Mouse (Mus musculus) kidney, adult 2 months (tissue): ENCODE measurements at regions not wholly inside any gene's neighbourhood (a gene's known extent, or its start where the extent isn't known, plus 50 kb on each side); places are given as distances from the start of the nearest gene placed in this dataset.
"Not testable (repeated sequence)": the region's sequence is repeated elsewhere in the genome, so short reads cannot be mapped to it uniquely, and the experiment has no call there.

Source experiments
- DNase-seq: peaks from one replicate; pipeline ENCODE4 v3.0.0; 2021
- H3K27ac ChIP-seq: fragments of 200-500 bp; 2 replicates; pipeline ENCODE4 v1.5.1; 2012; ENCODE audit warnings: low read depth, low read length, control low read depth, inconsistent platforms; ENCODE audit not compliant: insufficient read depth
- H3K27me3 ChIP-seq: fragments of 200-500 bp; replicated peaks from 2 replicates; pipeline ENCODE4 v1.6.1; 2012; ENCODE audit warnings: mild to moderate bottlenecking, moderate library complexity, low read length, inconsistent platforms; ENCODE audit not compliant: control insufficient read depth, insufficient read depth
- H3K36me3 ChIP-seq: fragments of 200-500 bp; 2 replicates; pipeline ENCODE4 v1.6.1; 2012; ENCODE audit warnings: mild to moderate bottlenecking, moderate library complexity, low read length, inconsistent platforms; ENCODE audit not compliant: control insufficient read depth, insufficient read depth
- H3K4me1 ChIP-seq: fragments of 200-500 bp; 2 replicates; pipeline ENCODE4 v1.6.1; 2011; ENCODE audit warnings: low read length; ENCODE audit not compliant: control insufficient read depth, insufficient read depth
- H3K4me3 ChIP-seq: fragments of 200-500 bp; 2 replicates; pipeline ENCODE4 v1.5.1; 2011; ENCODE audit warnings: mild to moderate bottlenecking, low read depth, low read length, control low read depth; ENCODE audit not compliant: insufficient read depth
- CTCF ChIP-seq: fragments of 200-500 bp; conservative IDR thresholded peaks from 2 replicates; pipeline ENCODE4 v1.5.1; 2011; ENCODE audit warnings: low read depth, mild to moderate bottlenecking, control low read depth, low read length, moderate library complexity, mixed read lengths; ENCODE audit not compliant: insufficient read depth, insufficient read length
- POLR2A ChIP-seq: fragments of 200-500 bp; IDR thresholded peaks from one replicate; pipeline ENCODE4 v1.6.1; 2011; ENCODE audit warnings: low read depth, low read length, control low read depth
- WGBS: fragments of 180-500 bp; shearing (Covaris S2); methylation state at CpG from one replicate; pipeline ENCODE4 v1.1.7; 2018; 5-methylcytosine and 5-hydroxymethylcytosine counted together

GRCm38 (mm10) chr3:6100863-6101262, 350.3 kb downstream of the Gm8797 start:
- TF ChIP-seq POLR2A = no peak
- no peak for TF ChIP-seq CTCF
- Histone ChIP-seq H3K27me3 (no peaks in the 10 kb centered on the region), H3K36me3 (no peaks in the 10 kb centered on the region), H3K4me3 (no peak overlapping the region), H3K27ac (no peak overlapping the region), H3K4me1 (no peaks in the 10 kb centered on the region)
- DNase-seq = no peak
- 84% methylated on average over 4 of the region's 4 CpGs for WGBS

- TF ChIP-seq CTCF (no peak), POLR2A (no peak)
- no peak overlapping the region for H3K4me3 ChIP-seq
- H3K27me3 ChIP-seq = no peaks in the 10 kb centered on the region
- H3K27ac ChIP-seq = no peak overlapping the region
- no peaks in the 10 kb centered on the region for H3K36me3 ChIP-seq
- H3K4me1 ChIP-seq = no peaks in the 10 kb centered on the region
- no peak for DNase-seq
- 79% methylated on average over 1 of the region's 1 CpGs for WGBS
Measured at GRCm38 (mm10) chr3:6102866-6103265, 352.3 kb downstream of the Gm8797 start.

- DNase-seq = peak; percentile 4
- Histone ChIP-seq H3K27ac (no peak overlapping the region), H3K4me3 (no peak overlapping the region), H3K36me3 (no peaks in the 10 kb centered on the region), H3K4me1 (no peaks in the 10 kb centered on the region), H3K27me3 (no peaks in the 10 kb centered on the region)
- TF ChIP-seq CTCF (0 out of 2 replicates have a peak, but pooled peaks have one; percentile 13), POLR2A (no peak)
- WGBS = 14% methylated on average over 2 of the region's 2 CpGs
Measured at GRCm38 (mm10) chr3:6106659-6107058, 356.1 kb downstream of the Gm8797 start.

GRCm38 (mm10) chr3:6107377-6108155, 357.0 kb downstream of the Gm8797 start:
- DNase-seq = no peak
- H3K4me1 ChIP-seq = no peaks in the 10 kb centered on the region
- no peaks in the 10 kb centered on the region for H3K36me3 ChIP-seq
- H3K27ac ChIP-seq = no peak overlapping the region
- no peak overlapping the region for H3K4me3 ChIP-seq
- no peaks in the 10 kb centered on the region for H3K27me3 ChIP-seq
- TF ChIP-seq CTCF (no peak), POLR2A (no peak)
- WGBS = 84% methylated on average over 8 of the region's 8 CpGs

GRCm38 (mm10) chr3:6118721-6119120, 368.1 kb downstream of the Gm8797 start:
- no peaks in the 10 kb centered on the region for H3K27me3 ChIP-seq

GRCm38 (mm10) chr3:6135754-6136153, 385.1 kb downstream of the Gm8797 start:
- H3K36me3 ChIP-seq, H3K4me3 ChIP-seq, H3K4me1 ChIP-seq, H3K27ac ChIP-seq, DNase-seq, H3K27me3 ChIP-seq: not testable (repeated sequence)
- 79% methylated on average over 9 of the region's 9 CpGs for whole genome bisulfite sequencing

More at GRCm38 (mm10) chr3:6118721-6119120, 368.1 kb downstream of the Gm8797 start:
- TF ChIP-seq CTCF (no peak), POLR2A (no peak)
- DNase-seq = no peak
- H3K27ac ChIP-seq = no peak overlapping the region
- WGBS = 77% methylated on average over 1 of the region's 1 CpGs
- H3K4me1 ChIP-seq = no peaks in the 10 kb centered on the region
- no peaks in the 10 kb centered on the region for H3K36me3 ChIP-seq
- no peak overlapping the region for H3K4me3 ChIP-seq

- Histone ChIP-seq H3K36me3 (no peaks in the 10 kb centered on the region), H3K4me3 (no peak overlapping the region), H3K4me1 (no peaks in the 10 kb centered on the region), H3K27me3 (no peaks in the 10 kb centered on the region), H3K27ac (no peak overlapping the region)
- 97% methylated on average over 17 of the region's 17 CpGs for WGBS
- no peak for DNase-seq
- no peak for TF ChIP-seq CTCF
- TF ChIP-seq POLR2A = no peak
Measured at GRCm38 (mm10) chr3:6137374-6137773, 386.8 kb downstream of the Gm8797 start.
